Mouse (Mus musculus): ENCODE data around the gene Morn5.

GRCm38 (mm10) chr2:36039297-36039985 is 9.8 kb upstream of the Morn5 start:
- no peak for TF ChIP-seq CTCF (IDR thresholded peaks at IDR 0.05; ENCODE audit: low read depth)
- TF ChIP-seq EP300 (optimal IDR thresholded peaks at IDR 0.05): no peak
